Mouse (Mus musculus) cortical plate, adult 2 months (tissue): ENCODE data around the gene Zfp799.

Source experiments
- CTCF ChIP-seq: fragments of 200-500 bp; IDR thresholded peaks from 2 replicates; pipeline ENCODE4 v1.5.1; 2011; ENCODE audit warnings: mild to moderate bottlenecking, control low read depth, low read length; ENCODE audit not compliant: insufficient read depth; ENCODE audit errors: extremely low read depth
- POLR2A ChIP-seq: fragments of 200-500 bp; IDR thresholded peaks from 2 replicates; pipeline ENCODE4 v1.6.1; 2011; ENCODE audit warnings: mild to moderate bottlenecking, low read length, control low read depth; ENCODE audit not compliant: insufficient read depth; ENCODE audit errors: extremely low read depth

DNA sequence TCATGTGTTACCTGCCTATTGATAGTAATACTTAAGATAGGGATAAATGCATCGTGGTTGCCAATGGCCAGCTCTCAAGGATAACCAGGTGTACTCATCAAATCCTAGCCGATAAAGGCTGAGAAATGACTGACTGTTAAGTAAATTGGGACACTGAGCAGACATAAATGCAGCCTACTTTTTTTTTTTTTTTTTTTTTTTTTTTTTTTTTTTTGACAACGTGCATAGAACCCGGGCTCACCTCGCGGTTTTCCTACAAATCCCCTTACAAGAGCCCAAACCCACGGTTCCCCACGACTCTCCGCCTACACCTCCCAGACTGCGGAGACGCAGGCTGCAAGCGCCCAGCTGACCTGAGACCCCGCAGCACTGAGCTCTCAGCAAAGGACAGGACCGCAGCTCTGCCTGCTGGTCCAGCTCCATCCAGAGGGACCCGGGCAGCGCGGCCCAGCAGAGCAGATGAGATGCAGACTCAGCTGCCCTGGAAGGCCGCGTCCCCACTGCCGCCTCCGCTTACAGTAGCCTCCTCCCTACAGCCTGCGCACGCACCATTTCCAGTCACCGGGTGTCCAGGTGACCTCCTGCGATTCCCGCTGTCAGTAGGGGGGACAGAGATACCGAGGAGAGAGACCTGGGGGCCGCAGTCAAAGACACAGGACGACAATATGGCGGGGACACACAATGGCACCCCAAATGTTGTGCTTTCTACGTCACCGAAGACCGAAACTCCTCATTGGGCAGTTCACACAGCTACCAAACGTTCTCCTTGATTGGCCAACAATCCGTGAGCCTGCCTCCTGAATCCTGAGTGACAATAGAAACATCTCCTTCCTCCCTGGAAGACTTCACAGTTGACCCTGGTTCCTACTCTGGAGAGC is at the start of gene Zfp799:
- no peak for TF ChIP-seq CTCF
- peak; percentile 66; the same call in 1 of the 2 replicates for TF ChIP-seq POLR2A
